Mouse (Mus musculus) thymus, adult 18-20 months (tissue): Measurements from ENCODE around the gene Brsk2.
"Not testable (repeated sequence)": the region's sequence is repeated elsewhere in the genome, so short reads cannot be mapped to it uniquely, and the experiment has no call there.

Experiments used
- DNase-seq, 2 experiments: peaks; one replicate each; pipeline ENCODE4 v3.0.0; 2022; ENCODE audit warnings: mixed read lengths in 2 of 2

Gene Brsk2

GRCm38 (mm10) chr7:141948906-141949798 lies at the start of gene Brsk2:
Gene Brsk2, plus strand, starts transcription at chr7:141949751.
- DNase-seq: peak; percentile 82 to 83

- DNase-seq: no peak
These were observed 47.7 kb upstream of the Brsk2 start for GRCm38 (mm10) chr7:141901825-141902224.

- DNase-seq: peak; percentile 99
These were observed 47.3 kb upstream of the Brsk2 start for GRCm38 (mm10) chr7:141902269-141902729.

GRCm38 (mm10) chr7:141902791-141903190 lies 46.8 kb upstream of the Brsk2 start:
- no peak for DNase-seq

GRCm38 (mm10) chr7:141908591-141908990 lies 41.0 kb upstream of the Brsk2 start:
- DNase-seq: no peak

- no peak for DNase-seq
These were observed 38.2 kb upstream of the Brsk2 start for GRCm38 (mm10) chr7:141911305-141911704.

GRCm38 (mm10) chr7:141918407-141918806 lies 31.1 kb upstream of the Brsk2 start, which contains the start of gene Tollip:
Gene Tollip, minus strand, starts transcription at chr7:141918507.
- no peak for DNase-seq

- not testable (repeated sequence) for DNase-seq
These were observed 25.4 kb upstream of the Brsk2 start for GRCm38 (mm10) chr7:141924121-141924520.

- peak; percentile 26 to 28 for DNase-seq
These were observed 24.6 kb upstream of the Brsk2 start for GRCm38 (mm10) chr7:141924917-141925316.

GRCm38 (mm10) chr7:141928642-141929041 lies 20.9 kb upstream of the Brsk2 start:
- no peak for DNase-seq

GRCm38 (mm10) chr7:141934128-141934898 lies 15.2 kb upstream of the Brsk2 start:
- no peak for DNase-seq

- DNase-seq: no peak
These were observed 14.6 kb upstream of the Brsk2 start for GRCm38 (mm10) chr7:141934951-141935350.

GRCm38 (mm10) chr7:141943444-141943843 lies 6.1 kb upstream of the Brsk2 start:
- no peak for DNase-seq

GRCm38 (mm10) chr7:141945927-141946326 lies 3.6 kb upstream of the Brsk2 start:
- no peak for DNase-seq

- DNase-seq: no peak
These were observed 2.0 kb upstream of the Brsk2 start for GRCm38 (mm10) chr7:141947512-141947911.

GRCm38 (mm10) chr7:141948045-141948444 lies 1.5 kb upstream of the Brsk2 start:
- no peak for DNase-seq

- DNase-seq: no peak
These were observed 200 bp downstream of the Brsk2 start for GRCm38 (mm10) chr7:141949799-141950103.

GRCm38 (mm10) chr7:141950104-141951013 lies 808 bp downstream of the Brsk2 start:
- peak; percentile 7 to 13 for DNase-seq

GRCm38 (mm10) chr7:141951821-141952220 lies 2.3 kb downstream of the Brsk2 start:
- DNase-seq: no peak

- no peak for DNase-seq
These were observed 3.4 kb downstream of the Brsk2 start for GRCm38 (mm10) chr7:141952920-141953319.

- DNase-seq: no peak
These were observed 4.1 kb downstream of the Brsk2 start for GRCm38 (mm10) chr7:141953616-141954015.

- no peak for DNase-seq
These were observed 6.1 kb downstream of the Brsk2 start for GRCm38 (mm10) chr7:141955565-141956173.
